In genomic region chr13:9467216-9467615, GRCm38 (mm10) we compare ENCODE assay signal across 9 mouse cellular contexts.
A peak's percentile ranks its signal among the peaks of the same experiment; 100 is the strongest.
DNase-seq lines count a peak whose midpoint lies in the region; ATAC-seq and TF ChIP-seq lines count a peak whose summit lies in the region.
"Had no signal": no experiment of that assay in that cellular context is flagged by ENCODE, and none has a peak within 500 bp of the region (broad histone marks: within the 10 kb centered on the region; RNA-seq: fewer than 3 reads in every experiment).

No protein-coding gene starts in this region.

- 29% methylated on average over 1 of the region's 1 CpGs for WGBS in heart, embryonic 10.5 days
- 39% methylated on average over 1 of the region's 1 CpGs for WGBS in forebrain, postnatal 0 days
- WGBS in lung, postnatal 0 days: 22% methylated on average over 1 of the region's 1 CpGs
- 12% methylated on average over 1 of the region's 1 CpGs for WGBS in spleen, adult 2 months

- H3K27me3 ChIP-seq in heart, embryonic 10.5 days (ENCODE audit: insufficient read depth, poor library complexity, severe bottlenecking): no peaks in the 10 kb centered on the region
- H3K27me3 ChIP-seq in forebrain, postnatal 0 days (ENCODE audit: insufficient read depth, low read length): no peaks in the 10 kb centered on the region
- H3K27me3 ChIP-seq in lung, postnatal 0 days (replicated peaks; ENCODE audit: insufficient read depth, low read length): no peaks in the 10 kb centered on the region
- no peaks in the 10 kb centered on the region for H3K27me3 ChIP-seq in spleen, adult 2 months (ENCODE audit: control insufficient read depth, insufficient read depth, low read length)
- H3K27me3 ChIP-seq: stomach, embryonic 15.5 days had no signal

- H3K27ac ChIP-seq in heart, embryonic 10.5 days: no peak overlapping the region
- no peak overlapping the region for H3K27ac ChIP-seq in forebrain, postnatal 0 days (ENCODE audit: low read depth, low read length)
- no peak overlapping the region for H3K27ac ChIP-seq in lung, postnatal 0 days (ENCODE audit: low read length)
- no peak overlapping the region for H3K27ac ChIP-seq in spleen, adult 2 months (ENCODE audit: insufficient read depth, low read length)
- H3K27ac ChIP-seq: stomach, embryonic 15.5 days had no signal

- ATAC-seq in forebrain, postnatal 0 days: peak; percentile 50; the same call in 1 of the 2 replicates
- peak; percentile 49; the same call in 1 of the 2 replicates for ATAC-seq in lung, postnatal 0 days

- DNase-seq in heart, adult 18-20 months: peak; percentile 60 to 85
- no peak for DNase-seq in heart, embryonic 10.5 days (ENCODE audit: low spot score)
- peak; percentile 62 for DNase-seq in ES-CJ7 (ENCODE audit: low read depth, low spot score)
- DNase-seq in c-Kit-positive CD71-positive TER-119-positive erythroid progenitor cells, embryonic 14.5 days (ENCODE audit: low spot score): peak; percentile 69
- DNase-seq in forebrain, postnatal 0 days: peak; percentile 69
- peak; percentile 75 for DNase-seq in kidney, postnatal 10 days
- peak; percentile 80 for DNase-seq in lung, postnatal 0 days (ENCODE audit: low spot score)
- DNase-seq in spleen, adult 2 months (ENCODE audit: low read depth in 1 of 2, low spot score in 2 of 2): peak; percentile 25 to 44

- H3K36me3 ChIP-seq in heart, embryonic 10.5 days: no peaks in the 10 kb centered on the region
- no peaks in the 10 kb centered on the region for H3K36me3 ChIP-seq in forebrain, postnatal 0 days (ENCODE audit: insufficient read depth)
- no peaks in the 10 kb centered on the region for H3K36me3 ChIP-seq in lung, postnatal 0 days (ENCODE audit: insufficient read depth, low read length)
- H3K36me3 ChIP-seq in spleen, adult 2 months (ENCODE audit: control insufficient read depth, insufficient read depth, low read length): no peaks in the 10 kb centered on the region
- H3K36me3 ChIP-seq: stomach, embryonic 15.5 days had no signal

- H3K9ac ChIP-seq in forebrain, postnatal 0 days: no peak overlapping the region
- no peak overlapping the region for H3K9ac ChIP-seq in lung, postnatal 0 days (replicated peaks; ENCODE audit: low read depth)
- H3K9ac ChIP-seq: stomach, embryonic 15.5 days had no signal

- no peaks in the 10 kb centered on the region for H3K9me3 ChIP-seq in heart, embryonic 10.5 days
- no peaks in the 10 kb centered on the region for H3K9me3 ChIP-seq in forebrain, postnatal 0 days (ENCODE audit: low read length)
- H3K9me3 ChIP-seq in lung, postnatal 0 days (ENCODE audit: low read length): no peaks in the 10 kb centered on the region
- H3K9me3 ChIP-seq: stomach, embryonic 15.5 days had no signal

- no peak for TF ChIP-seq POLR2A in spleen, adult 2 months (IDR thresholded peaks at IDR 0.05; ENCODE audit: low read depth, low read length)

- H3K4me3 ChIP-seq in heart, embryonic 10.5 days: no peak overlapping the region
- H3K4me3 ChIP-seq in forebrain, postnatal 0 days (ENCODE audit: low read depth, low read length): no peak overlapping the region
- H3K4me3 ChIP-seq in lung, postnatal 0 days (ENCODE audit: low read depth, low read length): no peak overlapping the region
- H3K4me3 ChIP-seq in spleen, adult 2 months (ENCODE audit: extremely low read depth, insufficient read depth, insufficient read length): no peak overlapping the region
- H3K4me3 ChIP-seq: stomach, embryonic 15.5 days had no signal

- no peak for TF ChIP-seq EP300 in lung, postnatal 0 days (IDR thresholded peaks at IDR 0.05)

- no peaks in the 10 kb centered on the region for H3K4me1 ChIP-seq in heart, embryonic 10.5 days
- H3K4me1 ChIP-seq in forebrain, postnatal 0 days (ENCODE audit: insufficient read depth): no peaks in the 10 kb centered on the region
- H3K4me1 ChIP-seq in lung, postnatal 0 days (ENCODE audit: insufficient read depth, low read depth, low read length): no peaks in the 10 kb centered on the region
- no peaks in the 10 kb centered on the region for H3K4me1 ChIP-seq in spleen, adult 2 months (ENCODE audit: control insufficient read depth, insufficient read depth, insufficient read length)
- H3K4me1 ChIP-seq: stomach, embryonic 15.5 days had no signal

- peak; percentile 74 for TF ChIP-seq CTCF in forebrain, postnatal 0 days (IDR thresholded peaks at IDR 0.05; ENCODE audit: low read depth)
- TF ChIP-seq CTCF in lung, postnatal 0 days (IDR thresholded peaks at IDR 0.05): peak; percentile 86
- peak; percentile 7; the same call in 1 of the 2 replicates for TF ChIP-seq CTCF in spleen, adult 2 months (IDR thresholded peaks at IDR 0.05; ENCODE audit: extremely low read depth, insufficient read depth, insufficient read length, insufficient replicate concordance)

- H3K4me2 ChIP-seq in forebrain, postnatal 0 days (ENCODE audit: low read depth): no peak overlapping the region
- no peak overlapping the region for H3K4me2 ChIP-seq in lung, postnatal 0 days (replicated peaks; ENCODE audit: low read depth, low read length)
- H3K4me2 ChIP-seq: stomach, embryonic 15.5 days had no signal

Comparison
In these comparisons a context has a peak if more than half of its experiments do, and no peak if none do; other contexts are left out.
1. CTCF ChIP-seq: peak in every context shown above with its lines; median percentile 86 in lung, postnatal 0 days; 74 in forebrain, postnatal 0 days; 7 in spleen, adult 2 months.